Mouse (Mus musculus) CH12.LX (cell line): ENCODE measurements around the gene Ppef1. TPM values are rescaled to one million over a fixed set of nuclear protein-coding genes. Genes with fewer than 3 reads are reported as not detected.

Experiments
- DNase-seq: peaks from one replicate; pipeline ENCODE4 v3.0.0-alpha.2; 2013; ENCODE audit errors: extremely low read depth
- H3K27ac ChIP-seq: 2 replicates; pipeline ENCODE4 v1.5.1; 2012; ENCODE audit warnings: low read depth, mild to moderate bottlenecking, control low read depth, moderate library complexity; ENCODE audit not compliant: insufficient read depth
- H3K27me3 ChIP-seq: replicated peaks from 2 replicates; pipeline ENCODE3; 2012; ENCODE audit warnings: inconsistent platforms
- H3K36me3 ChIP-seq, 2 experiments: replicated peaks in 1 of 2; 2 replicates each; pipeline versions ENCODE3 to v1.6.1; 2012; ENCODE audit warnings: inconsistent platforms in 1 of 2, low read length in 1 of 2, mild to moderate bottlenecking in 1 of 2, mixed read lengths in 1 of 2, moderate library complexity in 1 of 2; ENCODE audit not compliant: control insufficient read depth in 1 of 2, insufficient read depth in 1 of 2
- H3K4me1 ChIP-seq, 2 experiments: 2 replicates each; pipeline ENCODE4 v1.6.1; 2012; ENCODE audit warnings: inconsistent platforms in 1 of 2, moderate library complexity in 1 of 2; ENCODE audit not compliant: insufficient read depth in 2 of 2, control insufficient read depth in 1 of 2
- H3K4me2 ChIP-seq: 2 replicates; pipeline ENCODE4 v1.6.1; 2012; ENCODE audit warnings: low read depth, mild to moderate bottlenecking, control low read depth; ENCODE audit not compliant: poor library complexity, insufficient read depth, severe bottlenecking
- H3K4me3 ChIP-seq, 3 experiments: fragments of 150-350 bp in 1 of 3; sonication (generic) in 1 of 3; replicated peaks in 1 of 3; 2 replicates each; pipeline versions ENCODE3 to v1.5.1; 2011 to 2012; ENCODE audit warnings: low read depth in 2 of 3, low read length in 2 of 3, mild to moderate bottlenecking in 2 of 3, moderate library complexity in 2 of 3, control low read depth in 1 of 3, improper control_type of control experiment in 1 of 3, inconsistent platforms in 1 of 3, mixed read lengths in 1 of 3; ENCODE audit not compliant: poor library complexity in 1 of 3
- H3K79me2 ChIP-seq: replicated peaks from 2 replicates; pipeline ENCODE4 v1.6.1; 2012; ENCODE audit warnings: mild to moderate bottlenecking, moderate library complexity; ENCODE audit not compliant: control insufficient read depth, poor library complexity, insufficient read depth, severe bottlenecking; ENCODE audit errors: extremely low read depth
- H3K9ac ChIP-seq: 2 replicates; pipeline ENCODE4 v1.6.1; 2012; ENCODE audit warnings: low read depth, mild to moderate bottlenecking, control low read depth, moderate library complexity; ENCODE audit not compliant: insufficient read depth
- H3K9me3 ChIP-seq: replicated peaks from 2 replicates; pipeline ENCODE3; 2012; ENCODE audit warnings: low read length, inconsistent platforms, mixed read lengths
- CHD2 ChIP-seq: IDR thresholded peaks from 2 replicates; pipeline ENCODE4 v1.6.1; 2011; ENCODE audit warnings: low read length, improper control_type of control experiment
- CTCF ChIP-seq, 2 experiments: IDR thresholded peaks in 1 of 2; conservative IDR thresholded peaks in 1 of 2; 2 replicates each; pipeline ENCODE4 v1.5.1; 2011 to 2012; ENCODE audit warnings: low read depth in 2 of 2, low read length in 2 of 2, improper control_type of control experiment in 1 of 2, inconsistent platforms in 1 of 2, mild to moderate bottlenecking in 1 of 2, moderate library complexity in 1 of 2
- E2F4 ChIP-seq: IDR thresholded peaks from 2 replicates; pipeline ENCODE4 v1.6.1; 2011; ENCODE audit warnings: low read depth, low read length, improper control_type of control experiment; ENCODE audit not compliant: insufficient replicate concordance
- ELF1 ChIP-seq: IDR thresholded peaks from 2 replicates; pipeline ENCODE4 v1.6.1; 2014; ENCODE audit warnings: low read depth, mild to moderate bottlenecking, inconsistent platforms, low read length, improper control_type of control experiment
- EP300 ChIP-seq: IDR thresholded peaks from 2 replicates; pipeline ENCODE4 v1.6.1; 2011; ENCODE audit warnings: low read length, improper control_type of control experiment
- ETS1 ChIP-seq: conservative IDR thresholded peaks from 2 replicates; pipeline ENCODE4 v1.6.1; 2012; ENCODE audit warnings: low read depth, mild to moderate bottlenecking, inconsistent platforms, low read length, improper control_type of control experiment, moderate library complexity
- KAT2A ChIP-seq: IDR thresholded peaks from 2 replicates; pipeline ENCODE4 v1.6.1; 2012; ENCODE audit warnings: low read length, improper control_type of control experiment, inconsistent platforms; ENCODE audit not compliant: insufficient replicate concordance
- MAFK ChIP-seq: IDR thresholded peaks from 2 replicates; pipeline ENCODE4 v1.6.1; 2011; ENCODE audit warnings: low read length, improper control_type of control experiment; ENCODE audit not compliant: insufficient replicate concordance
- MAZ ChIP-seq: IDR thresholded peaks from 2 replicates; pipeline ENCODE4 v1.6.1; 2012; ENCODE audit warnings: low read depth, mild to moderate bottlenecking, inconsistent platforms, low read length, improper control_type of control experiment, moderate library complexity
- MXI1 ChIP-seq: IDR thresholded peaks from 2 replicates; pipeline ENCODE4 v1.6.1; 2011; ENCODE audit warnings: mild to moderate bottlenecking, low read depth, low read length, improper control_type of control experiment
- NRF1 ChIP-seq: IDR thresholded peaks from 2 replicates; pipeline ENCODE4 v1.6.1; 2014; ENCODE audit warnings: low read depth, mild to moderate bottlenecking, inconsistent platforms, low read length, improper control_type of control experiment, moderate library complexity
- TBP ChIP-seq: conservative IDR thresholded peaks from 2 replicates; pipeline ENCODE4 v1.6.1; 2011; ENCODE audit warnings: low read depth, low read length, improper control_type of control experiment
- ZC3H11A ChIP-seq: IDR thresholded peaks from 2 replicates; pipeline ENCODE4 v1.6.1; 2012; ENCODE audit warnings: low read depth, mild to moderate bottlenecking, inconsistent platforms, low read length, improper control_type of control experiment
- dilution Hi-C: fragments of 300-500 bp; cut with MboI; formaldehyde crosslinking; loops from 2 replicates; pipeline ENCODE4 v1.14.3; 2020; ENCODE audit warnings: low sequenced_read_pairs; ENCODE audit not compliant: extremely low pct_unique_long_range_greater_than_20kb, extremely low pct_ligation_motif_present
- in situ Hi-C: fragments of 300-500 bp; cut with MboI; formaldehyde crosslinking; loops from 3 replicates; pipeline ENCODE4 v1.14.3; 2019; ENCODE audit warnings: low sequenced_read_pairs, low pct_ligation_motif_present, low pct_unique_long_range_greater_than_20kb, mixed read lengths
- polyA plus RNA-seq: library from polyadenylated mRNA; unstranded; fragments of >175 nt; gene quantifications from 2 replicates; pipeline ENCODE4 v1.2.1, GENCODE M21; 2012; ENCODE audit warnings: low read depth; ENCODE audit not compliant: insufficient read length
- total RNA-seq, 2 experiments: library from RNA; depleted of rRNA; stranded (reverse); fragments of 300-350 nt in 1 of 2; fragments of >200 nt in 1 of 2; gene quantifications; 2 replicates each; pipeline ENCODE4 v1.2.3; 2012 to 2014

Gene Ppef1
- total and polyA plus RNA-seq, 3 experiments: 0.34 to 2.8 (median 1.5) TPM

- in situ Hi-C loops: no loop called here
- H3K27ac ChIP-seq: no peak overlapping the region
- dilution Hi-C loops: no loop called here
Measured at GRCm38 (mm10) chrX:160765389-160766232, 30.0 kb upstream of the Ppef1 start.

GRCm38 (mm10) chrX:160750808-160751207 is 15.2 kb upstream of the Ppef1 start:
- dilution Hi-C loops (no loop called here), in situ Hi-C loops (no loop called here)
- Histone ChIP-seq H3K4me1 (0 out of 4 replicates have a peak, but pooled peaks cover 2 to 4% of the 10 kb centered on the region in 2 experiments), H3K9me3 (no peaks in the 10 kb centered on the region), H3K9ac (no peak overlapping the region), H3K36me3 (no peaks in the 10 kb centered on the region), H3K79me2 (no peaks in the 10 kb centered on the region), H3K4me3 (no peak overlapping the region), H3K27me3 (no peaks in the 10 kb centered on the region), H3K27ac (no peak overlapping the region), H3K4me2 (no peak overlapping the region)
- no peak for TF ChIP-seq MAZ
- TF ChIP-seq E2F4: no peak
- no peak for DNase-seq

More at GRCm38 (mm10) chrX:160765389-160766232, 30.0 kb upstream of the Ppef1 start:
- no peak for TF ChIP-seq EP300
- TF ChIP-seq ETS1: no peak
- peak; percentile 93 for TF ChIP-seq MAFK
- TF ChIP-seq ELF1: peak; percentile 97
- TF ChIP-seq NRF1: peak; percentile 61
- TF ChIP-seq MXI1: no peak
- TF ChIP-seq TBP: peak; percentile 99
- peak; percentile 89 for TF ChIP-seq E2F4
- no peaks in the 10 kb centered on the region for H3K79me2 ChIP-seq
- 0 out of 4 replicates have a peak, but pooled peaks cover 0 to 5% of the 10 kb centered on the region in 2 experiments for H3K4me1 ChIP-seq
- DNase-seq: peak; percentile 79
- peak overlapping the region; percentile 26; the same call in 1 of the 2 replicates for H3K9ac ChIP-seq
- H3K36me3 ChIP-seq: no peaks in the 10 kb centered on the region
- H3K4me2 ChIP-seq: peak overlapping the region; percentile 71; the same call in 1 of the 2 replicates
- no peaks in the 10 kb centered on the region for H3K27me3 ChIP-seq
- no peaks in the 10 kb centered on the region for H3K9me3 ChIP-seq
- peak overlapping the region; percentile 45 to 64 (median 56) for H3K4me3 ChIP-seq

- DNase-seq: no peak
- no peak overlapping the region for H3K9ac ChIP-seq
- no peaks in the 10 kb centered on the region for H3K36me3 ChIP-seq
- no peaks in the 10 kb centered on the region for H3K79me2 ChIP-seq
- H3K4me3 ChIP-seq: no peak overlapping the region
- no peaks in the 10 kb centered on the region for H3K9me3 ChIP-seq
- dilution Hi-C loops: no loop called here
- no peak overlapping the region for H3K4me2 ChIP-seq
- in situ Hi-C loops: no loop called here
- TF ChIP-seq ETS1: no peak
- no peak for TF ChIP-seq KAT2A
- TF ChIP-seq ZC3H11A: no peak
- TF ChIP-seq CHD2: no peak
- TF ChIP-seq CTCF (conservative IDR thresholded peaks at IDR 0.05 in 1 of 2, IDR thresholded peaks at IDR 0.05 in 1 of 2; ENCODE audit: low read depth in 2 of 2, low read length in 2 of 2): no peak
- no peak for TF ChIP-seq TBP
- no peaks in the 10 kb centered on the region for H3K27me3 ChIP-seq
- H3K4me1 ChIP-seq: 0 out of 4 replicates have a peak, but pooled peaks cover 2 to 4% of the 10 kb centered on the region in 2 experiments
- H3K27ac ChIP-seq: no peak overlapping the region
Measured at GRCm38 (mm10) chrX:160748653-160749052, 13.1 kb upstream of the Ppef1 start.
